Mouse (Mus musculus): ENCODE measurements at regions not wholly inside any gene's neighbourhood (a gene's known extent, or its start where the extent isn't known, plus 50 kb on each side); places are given as distances from the start of the nearest gene placed in this dataset.

- DNase-seq (ENCODE audit: extremely low spot score in 1 of 2, low spot score in 1 of 2) = no peak
These were observed 374.2 kb downstream of the Gpd2 start for GRCm38 (mm10) chr2:57611599-57611998.

DNA sequence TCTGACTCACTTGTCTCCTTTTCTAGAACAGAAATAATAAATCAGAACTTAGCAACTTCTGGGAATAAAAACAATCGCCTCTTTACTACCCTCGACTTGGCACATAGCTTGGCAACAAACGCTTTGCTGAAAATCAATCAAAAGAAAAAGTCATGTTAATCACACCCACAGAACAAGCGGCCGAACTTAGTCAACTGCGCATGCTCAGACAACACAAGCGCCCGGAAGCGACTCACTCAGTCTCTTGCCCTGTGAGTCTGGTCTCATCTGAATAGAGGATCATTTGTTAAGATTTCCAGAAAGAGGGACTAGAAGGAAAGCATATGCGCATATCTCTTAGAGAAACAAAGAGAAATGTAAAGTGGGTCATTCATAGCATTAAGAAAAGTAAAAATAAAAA, 375.8 kb downstream of the Gpd2 start:
- peak in 1 of 2 experiments; percentile 31 for DNase-seq (ENCODE audit: extremely low spot score in 1 of 2, low spot score in 1 of 2)

DNA sequence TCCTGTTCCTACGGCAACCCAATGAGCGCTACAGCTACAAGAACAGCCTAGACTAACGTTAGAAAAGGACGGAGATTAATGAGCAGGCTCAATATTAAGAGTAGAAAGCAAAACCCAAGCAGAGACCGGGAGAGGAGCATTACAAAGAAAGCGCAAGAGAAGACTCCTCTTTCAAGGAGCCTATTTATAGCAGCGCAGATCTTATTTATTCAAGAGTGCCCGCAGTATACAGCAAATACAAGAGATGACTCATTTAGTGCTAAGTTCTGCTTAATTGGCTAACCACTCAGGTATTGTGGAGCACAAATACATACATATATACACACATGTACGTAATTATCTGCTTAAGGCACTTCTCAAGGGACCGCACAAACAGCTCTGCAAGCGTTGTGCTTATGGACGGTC, 377.2 kb downstream of the Gpd2 start:
- DNase-seq (ENCODE audit: extremely low spot score in 1 of 2, low spot score in 1 of 2) = no peak

- DNase-seq (ENCODE audit: extremely low spot score in 1 of 2, low spot score in 1 of 2) = no peak
These were observed 379.2 kb downstream of the Gpd2 start for GRCm38 (mm10) chr2:57616525-57617225.

DNA sequence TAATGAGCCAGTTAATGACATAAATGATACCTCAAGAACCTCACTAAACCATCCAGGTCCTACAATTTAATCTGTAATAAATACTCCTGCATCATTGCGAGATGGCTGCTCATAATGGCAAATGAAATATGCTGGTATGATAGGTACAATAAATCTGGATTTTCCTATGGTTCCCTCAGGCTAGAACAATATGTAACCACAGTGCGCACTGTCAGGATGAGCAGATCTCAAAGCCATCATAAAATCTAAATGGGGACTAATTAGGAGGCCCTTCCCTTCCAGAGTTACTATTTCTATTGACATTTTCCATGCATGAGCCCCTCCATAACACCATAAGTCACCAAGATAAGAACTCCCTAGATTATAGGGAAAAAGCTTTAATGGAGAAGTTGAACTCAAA, 379.8 kb downstream of the Gpd2 start:
- DNase-seq (ENCODE audit: extremely low spot score in 1 of 2, low spot score in 1 of 2) = no peak

- no peak for DNase-seq (ENCODE audit: extremely low spot score in 1 of 2, low spot score in 1 of 2)
These were observed 353.6 kb upstream of the Galnt5 start for GRCm38 (mm10) chr2:57644117-57644516.

DNA sequence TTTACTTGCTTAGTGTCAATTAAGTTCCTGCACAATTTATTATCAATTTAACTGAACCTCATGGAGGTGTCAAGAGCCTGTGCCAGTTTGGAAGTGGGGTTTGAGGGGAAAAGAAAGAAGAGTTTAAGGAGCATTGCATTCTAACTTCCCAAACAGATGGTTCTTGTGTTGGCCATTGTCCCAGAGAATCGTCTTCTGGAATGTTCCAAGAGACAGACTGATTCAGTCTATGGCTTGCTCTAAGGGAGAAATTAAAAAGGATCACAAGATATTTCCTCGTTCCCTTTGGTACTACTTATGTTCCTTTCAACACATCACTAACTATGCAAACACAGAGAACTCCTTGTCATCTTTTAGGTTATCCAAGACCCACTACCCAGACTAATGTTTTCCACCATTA, 353.1 kb upstream of the Galnt5 start:
- peak in 1 of 2 experiments; percentile 13 for DNase-seq (ENCODE audit: extremely low spot score in 1 of 2, low spot score in 1 of 2)

GRCm38 (mm10) chr2:57649002-57649401, 348.7 kb upstream of the Galnt5 start:
- no peak for DNase-seq (ENCODE audit: extremely low spot score in 1 of 2, low spot score in 1 of 2)

GRCm38 (mm10) chr2:57657409-57657808, 340.3 kb upstream of the Galnt5 start:
- no peak for DNase-seq (ENCODE audit: extremely low spot score in 1 of 2, low spot score in 1 of 2)

DNA sequence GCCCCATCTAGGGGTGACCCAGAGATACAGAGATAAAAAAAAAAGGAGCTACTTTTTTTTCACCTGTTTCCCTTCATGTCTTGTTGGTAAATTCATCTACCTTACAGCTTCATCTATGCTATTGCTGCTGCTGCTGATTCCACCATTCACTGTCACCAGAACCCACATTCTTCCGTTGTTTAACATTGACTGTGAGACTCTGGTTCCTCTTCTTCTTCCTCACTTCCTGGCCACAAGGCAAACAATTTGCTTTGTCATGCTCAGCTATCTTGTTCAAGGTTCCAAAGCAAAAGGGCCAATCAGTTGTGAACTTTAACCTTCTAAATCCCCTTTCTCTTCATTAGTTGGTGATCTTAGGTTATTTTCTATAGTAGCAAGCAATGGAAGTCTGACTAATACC, 335.8 kb upstream of the Galnt5 start:
- DNase-seq (ENCODE audit: extremely low spot score in 1 of 2, low spot score in 1 of 2) = no peak

GRCm38 (mm10) chr2:57672007-57672643, 325.6 kb upstream of the Galnt5 start:
- DNase-seq (ENCODE audit: extremely low spot score in 1 of 2, low spot score in 1 of 2) = no peak

DNA sequence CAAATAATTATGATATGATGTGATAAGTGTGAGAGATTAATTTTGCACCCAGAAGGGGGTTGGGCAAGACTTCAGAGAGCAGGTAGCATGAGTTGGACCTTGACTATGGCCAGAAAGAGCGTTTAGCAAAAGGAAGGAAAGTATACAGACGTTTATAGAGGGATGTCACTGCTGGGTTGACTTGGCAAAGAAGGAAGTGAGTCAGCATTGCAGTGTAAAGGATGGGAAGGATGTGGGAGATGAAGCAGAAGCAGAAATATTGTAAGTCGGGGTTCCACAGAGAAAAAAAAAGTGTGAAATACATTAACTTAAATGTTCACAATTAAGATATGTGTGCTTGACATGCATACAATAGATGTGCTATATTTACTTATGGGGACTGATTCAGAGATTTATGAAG, 307.8 kb upstream of the Galnt5 start:
- DNase-seq (ENCODE audit: extremely low spot score in 1 of 2, low spot score in 1 of 2) = no peak

GRCm38 (mm10) chr2:57696992-57697772, 300.5 kb upstream of the Galnt5 start:
- DNase-seq (ENCODE audit: extremely low spot score in 1 of 2, low spot score in 1 of 2) = peak in 1 of 2 experiments; percentile 10

- DNase-seq (ENCODE audit: extremely low spot score in 1 of 2, low spot score in 1 of 2) = peak; percentile 40 to 44
These were observed 299.0 kb upstream of the Galnt5 start for GRCm38 (mm10) chr2:57698659-57699061.

DNA sequence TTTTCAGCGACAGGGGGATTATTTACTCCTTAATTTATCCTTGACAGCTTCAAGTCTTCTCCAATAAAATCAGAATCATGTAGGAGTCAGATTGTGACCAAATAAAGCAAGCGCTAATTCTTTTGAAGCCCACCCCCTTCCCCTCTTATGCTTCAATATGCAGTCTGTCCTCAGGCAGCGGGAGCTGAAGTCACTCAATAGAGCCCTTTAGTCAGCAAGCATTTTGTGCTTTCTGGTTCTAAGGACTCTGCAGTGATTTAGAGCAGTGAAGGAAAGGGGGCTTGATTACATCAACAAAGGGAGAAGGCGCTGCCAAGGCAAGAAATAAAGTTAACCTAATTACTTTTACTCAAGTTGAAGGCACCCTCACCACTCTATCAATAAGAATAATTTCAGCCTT, 298.5 kb upstream of the Galnt5 start:
- DNase-seq (ENCODE audit: extremely low spot score in 1 of 2, low spot score in 1 of 2) = no peak

GRCm38 (mm10) chr2:57716754-57717510, 280.8 kb upstream of the Galnt5 start:
- DNase-seq (ENCODE audit: extremely low spot score in 1 of 2, low spot score in 1 of 2) = no peak

All from layer of hippocampus, postnatal 25 days (tissue).